Mouse (Mus musculus): ENCODE results near the gene Vmn1r1.

The Vmn1r1 gene

GRCm38 (mm10) chr1:182137204-182138125 lies 26.8 kb downstream of the Vmn1r1 start:
- DNase-seq = no peak

DNA sequence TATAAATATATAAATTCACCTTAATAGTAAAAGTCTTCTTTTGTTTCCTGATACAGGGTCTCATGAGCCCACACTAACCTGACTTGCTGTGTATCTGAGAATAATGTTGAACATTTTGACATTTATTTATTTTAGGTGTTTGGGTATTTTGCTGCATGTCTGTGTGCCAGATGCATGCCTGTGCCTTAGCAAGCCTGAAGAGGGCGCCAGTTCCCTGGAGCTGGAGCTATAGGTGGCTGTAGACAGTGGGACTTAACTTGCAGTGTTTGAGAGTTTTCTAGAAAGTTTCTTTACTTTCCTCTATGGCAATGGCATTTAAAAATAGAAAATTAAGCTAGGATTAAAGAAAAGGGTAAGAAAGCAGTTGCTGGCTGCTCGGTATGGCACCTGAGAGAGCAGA lies 33.5 kb downstream of the Vmn1r1 start:
- DNase-seq = no peak

GRCm38 (mm10) chr1:182124924-182125368 lies 39.3 kb downstream of the Vmn1r1 start:
- peak; percentile 92 for DNase-seq

- peak; percentile 99 for DNase-seq
Measured at GRCm38 (mm10) chr1:182124506-182124905, 39.8 kb downstream of the Vmn1r1 start, which contains the start of gene Srp9. Gene Srp9 (plus strand): TSS chr1:182124737.

DNA sequence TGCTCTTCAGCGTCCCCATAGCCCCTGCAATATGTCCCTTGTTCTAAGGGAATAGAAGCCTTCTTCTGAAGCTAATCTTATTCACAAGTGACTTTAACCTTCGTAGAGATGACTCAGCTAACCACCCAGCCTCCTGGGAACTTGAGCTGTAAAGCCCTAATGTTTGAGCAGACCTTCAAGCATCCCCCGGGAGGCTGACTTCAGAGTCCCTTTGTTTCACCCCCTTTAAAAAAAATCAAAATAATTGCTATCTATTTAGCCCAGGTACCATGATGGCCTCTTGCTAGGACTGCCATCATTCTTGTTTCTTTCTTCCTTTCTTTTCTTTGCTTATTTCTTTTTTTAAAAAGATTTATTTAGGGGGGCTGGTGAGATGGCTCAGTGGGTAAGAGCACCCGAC lies 41.9 kb downstream of the Vmn1r1 start:
- DNase-seq = no peak

GRCm38 (mm10) chr1:182115651-182116408 lies 48.5 kb downstream of the Vmn1r1 start:
- peak; percentile 76 for DNase-seq

- DNase-seq = peak; percentile 66
Measured at GRCm38 (mm10) chr1:182115197-182115596, 49.1 kb downstream of the Vmn1r1 start.

- DNase-seq = peak; percentile 21
Measured at GRCm38 (mm10) chr1:182113587-182114500, 50.4 kb downstream of the Vmn1r1 start.

GRCm38 (mm10) chr1:182113131-182113530 lies 51.2 kb downstream of the Vmn1r1 start:
- DNase-seq = no peak

GRCm38 (mm10) chr1:182112385-182112784 lies 51.9 kb downstream of the Vmn1r1 start:
- no peak for DNase-seq

DNA sequence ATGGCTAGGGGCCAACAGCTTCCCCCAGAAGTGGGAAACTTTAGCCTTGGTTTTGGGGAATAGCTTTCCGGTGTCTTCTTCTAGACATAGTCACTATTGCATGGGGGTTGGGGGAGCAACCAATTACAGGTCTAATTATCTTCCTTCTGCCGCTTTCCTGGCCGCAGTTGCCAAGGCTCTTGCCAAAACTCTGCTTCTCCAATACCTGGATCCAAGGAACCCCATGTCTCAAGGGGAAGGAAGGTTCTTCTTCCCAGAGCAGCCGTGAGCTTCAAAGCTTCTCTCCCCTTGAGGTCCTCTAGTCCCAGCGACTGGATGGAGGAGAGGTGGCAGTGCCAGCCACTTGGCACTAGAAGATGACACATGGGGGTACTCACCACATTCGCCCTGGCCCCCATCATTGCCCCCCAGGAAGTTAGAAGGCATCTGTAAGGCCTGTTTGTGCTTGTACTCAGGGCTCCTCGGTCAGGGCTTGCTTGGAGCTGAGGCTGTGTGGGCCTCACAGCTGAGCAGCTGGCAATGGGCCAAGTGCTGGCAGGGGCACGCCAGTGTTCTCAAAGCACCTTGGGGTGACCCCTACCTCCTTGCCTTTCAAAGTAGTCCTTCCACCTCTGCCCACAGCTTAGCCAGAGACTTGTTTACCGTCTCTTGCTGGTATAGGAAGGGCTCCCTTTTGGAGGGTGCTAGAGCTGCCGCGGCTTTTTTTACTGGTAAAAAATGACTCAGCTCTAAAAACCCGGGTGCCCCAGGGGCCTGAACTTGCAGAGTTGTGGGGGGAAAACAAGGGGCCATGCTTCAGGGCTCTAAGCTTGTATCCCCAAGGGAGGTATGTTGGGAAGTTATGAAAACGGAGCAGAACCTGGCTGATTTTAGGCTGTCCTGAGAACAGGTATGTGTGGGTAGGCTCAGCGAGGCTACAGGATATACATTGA lies 52.6 kb downstream of the Vmn1r1 start:
- peak; percentile 66 for DNase-seq

DNA sequence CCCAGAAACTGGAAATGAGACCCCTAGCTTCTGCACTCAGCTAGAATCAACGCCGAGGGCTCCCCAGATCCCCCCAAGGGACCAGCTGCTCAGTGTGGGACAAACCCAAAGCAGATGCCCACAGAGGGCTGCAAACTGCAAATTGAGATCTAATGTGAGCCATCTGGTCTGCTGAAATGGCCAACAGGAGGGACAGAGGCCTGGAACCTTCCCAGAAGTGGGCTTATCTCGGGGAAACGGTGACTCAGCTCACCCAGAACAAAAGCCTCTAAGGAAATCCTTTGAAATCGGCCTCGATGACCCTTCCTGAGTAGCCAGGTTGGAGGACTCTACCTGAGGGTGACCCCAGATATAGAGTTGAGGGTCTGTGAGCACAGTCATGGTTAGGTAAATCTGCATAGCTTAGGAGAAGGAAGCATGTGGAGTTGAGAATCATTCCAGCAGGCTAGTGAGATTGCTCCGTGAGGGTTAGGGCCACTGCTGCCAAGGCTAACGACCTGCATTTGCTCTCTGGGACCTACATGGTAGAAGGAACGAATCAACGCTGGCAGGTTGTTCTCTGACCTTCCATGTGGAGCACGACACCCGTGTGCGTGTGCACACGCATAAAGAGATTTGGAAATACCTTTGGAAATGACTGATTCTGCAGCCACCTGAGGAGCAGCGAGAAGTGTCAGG lies 53.4 kb downstream of the Vmn1r1 start:
- no peak for DNase-seq

GRCm38 (mm10) chr1:182110185-182110584 lies 54.1 kb downstream of the Vmn1r1 start:
- no peak for DNase-seq

GRCm38 (mm10) chr1:182108397-182109099 lies 55.7 kb downstream of the Vmn1r1 start:
- no peak for DNase-seq

GRCm38 (mm10) chr1:182107251-182107650 lies 57.0 kb downstream of the Vmn1r1 start:
- no peak for DNase-seq

- no peak for DNase-seq
Measured at GRCm38 (mm10) chr1:182105023-182105422, 59.3 kb downstream of the Vmn1r1 start.
